Mouse (Mus musculus): ENCODE measurements around the gene Tspan11. TPM values are rescaled to one million over a fixed set of nuclear protein-coding genes. Genes with fewer than 3 reads are reported as not detected.

Tspan11 gene
- polyA plus RNA-seq (2014; fragmentation: Nextera tagmentation; extraction: Ambion mirVana): 10.3 and 11.7 TPM in 2 replicates

DNA sequence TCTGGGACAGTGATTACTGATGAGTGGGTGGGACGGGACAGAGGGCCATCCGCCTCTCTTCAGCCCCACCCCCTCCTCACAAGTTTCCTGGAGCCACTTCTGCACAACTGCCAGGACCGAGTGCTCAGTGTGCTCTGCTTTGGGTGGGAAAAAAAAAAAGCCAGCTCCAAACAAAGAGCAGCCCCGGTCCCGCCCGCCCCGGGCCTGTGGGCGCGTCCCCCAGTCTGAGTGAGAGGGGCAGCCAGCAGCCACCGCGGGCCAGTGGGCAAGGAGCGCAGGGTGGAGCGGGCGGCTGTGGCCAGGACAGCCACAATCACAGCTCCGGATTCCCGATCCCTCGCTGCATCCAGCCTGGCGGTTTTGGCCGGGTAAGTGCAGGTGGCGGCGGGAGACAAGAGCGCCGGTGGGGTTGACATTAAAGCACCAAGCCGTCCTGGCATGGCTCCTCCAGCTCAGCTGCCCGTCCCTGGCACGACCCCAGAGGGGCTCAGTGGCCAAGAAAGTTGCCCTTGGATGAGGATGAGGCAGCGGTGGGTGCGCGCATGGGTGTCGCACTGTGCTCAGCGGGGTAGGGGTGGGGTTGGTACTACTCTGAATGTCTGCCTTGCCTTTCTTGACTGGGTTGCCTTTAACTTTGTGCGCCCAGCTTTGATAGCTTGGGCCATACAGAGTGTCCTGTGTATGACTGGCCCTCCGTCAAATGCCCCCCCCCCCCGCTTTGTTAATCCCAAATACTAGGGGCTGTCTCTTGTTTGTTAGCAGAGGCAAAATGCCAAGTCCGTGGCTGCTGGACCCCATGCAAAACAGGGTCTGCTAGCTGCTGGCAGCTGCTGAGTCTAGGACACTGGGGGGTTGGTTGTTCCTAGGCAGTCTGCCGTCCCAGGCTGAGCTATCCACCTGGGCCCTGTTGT is at the start of gene Tspan11:
Gene Tspan11, plus strand, starts transcription at position 79 of the 911 bp plus-strand sequence.
- H3K27me3 ChIP-seq (ENCODE audit: control insufficient read depth, insufficient read depth, low read length): no peaks in the 10 kb centered on the region
- H3K4me2 ChIP-seq (ENCODE audit: low read depth): peak within 1 kb of the TSS; percentile 84
- peak within 1 kb of the TSS; percentile 49 for H3K4me3 ChIP-seq (ENCODE audit: low read depth, low read length)
- DNase-seq (ENCODE audit: low spot score): peak; percentile 63
- H3K9me3 ChIP-seq (ENCODE audit: control insufficient read depth, low read length): no peaks in the 10 kb centered on the region
- H3K27ac ChIP-seq (ENCODE audit: low read depth, low read length): no peak within 1 kb of the TSS
- WGBS: 2% methylated on average over 33 of the region's 36 CpGs
- peak; percentile 69 for ATAC-seq (ENCODE audit: insufficient read depth, low FRiP score, low TSS enrichment)
- H3K36me3 ChIP-seq (ENCODE audit: control insufficient read depth, insufficient read depth, low read length): no peaks in the 10 kb centered on the region
- H3K9ac ChIP-seq (ENCODE audit: low read length): peak within 1 kb of the TSS; percentile 81
- H3K4me1 ChIP-seq (ENCODE audit: control insufficient read depth, insufficient read depth, low read length): peaks cover 9% of the 10 kb centered on the region

DNA sequence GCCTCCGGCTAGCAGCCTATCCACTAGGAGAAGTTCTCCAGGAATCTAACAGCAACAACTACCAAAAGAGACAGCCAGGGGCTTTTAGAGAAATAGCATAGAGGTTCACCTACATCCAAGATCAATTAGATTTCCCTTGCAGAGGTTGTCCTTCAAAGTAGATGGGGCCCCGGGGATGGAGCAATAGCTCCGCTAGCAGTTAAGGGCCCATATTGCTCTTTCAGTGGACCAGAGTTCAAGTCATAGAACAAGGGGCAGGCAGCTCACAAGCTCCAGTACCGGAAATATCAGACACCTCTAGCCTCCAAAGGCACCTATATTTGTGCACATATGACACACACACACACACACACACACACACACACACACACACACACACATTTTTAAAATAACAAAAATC is 49.5 kb upstream of the Tspan11 start:
- 91% methylated on average over 4 of the region's 4 CpGs for WGBS
- no peaks in the 10 kb centered on the region for H3K4me1 ChIP-seq (ENCODE audit: control insufficient read depth, insufficient read depth, low read length)
- no peak overlapping the region for H3K4me2 ChIP-seq (ENCODE audit: low read depth)
- H3K27ac ChIP-seq (ENCODE audit: low read depth, low read length): no peak overlapping the region
- no peak overlapping the region for H3K4me3 ChIP-seq (ENCODE audit: low read depth, low read length)
- no peak overlapping the region for H3K9ac ChIP-seq (ENCODE audit: low read length)
- DNase-seq (ENCODE audit: low spot score) (no peak), ATAC-seq (ENCODE audit: insufficient read depth, low FRiP score, low TSS enrichment) (no peak)
- no peaks in the 10 kb centered on the region for H3K27me3 ChIP-seq (ENCODE audit: control insufficient read depth, insufficient read depth, low read length)
- no peaks in the 10 kb centered on the region for H3K9me3 ChIP-seq (ENCODE audit: control insufficient read depth, low read length)
- no peaks in the 10 kb centered on the region for H3K36me3 ChIP-seq (ENCODE audit: control insufficient read depth, insufficient read depth, low read length)

- H3K4me3 ChIP-seq (ENCODE audit: low read depth, low read length): no peak overlapping the region
- no peak overlapping the region for H3K4me2 ChIP-seq (ENCODE audit: low read depth)
- no peak overlapping the region for H3K9ac ChIP-seq (ENCODE audit: low read length)
- no peaks in the 10 kb centered on the region for H3K4me1 ChIP-seq (ENCODE audit: control insufficient read depth, insufficient read depth, low read length)
- H3K27ac ChIP-seq (ENCODE audit: low read depth, low read length): no peak overlapping the region
- no peaks in the 10 kb centered on the region for H3K27me3 ChIP-seq (ENCODE audit: control insufficient read depth, insufficient read depth, low read length)
- H3K36me3 ChIP-seq (ENCODE audit: control insufficient read depth, insufficient read depth, low read length): no peaks in the 10 kb centered on the region
- ATAC-seq (ENCODE audit: insufficient read depth, low FRiP score, low TSS enrichment) (no peak), DNase-seq (ENCODE audit: low spot score) (no peak)
- WGBS: 90% methylated on average over 2 of the region's 2 CpGs
- H3K9me3 ChIP-seq (ENCODE audit: control insufficient read depth, low read length): no peaks in the 10 kb centered on the region
Measured at GRCm38 (mm10) chr6:127839538-127839937, 47.9 kb upstream of the Tspan11 start.

GRCm38 (mm10) chr6:127840171-127840570 is 47.2 kb upstream of the Tspan11 start:
- Histone ChIP-seq H3K4me1 (ENCODE audit: control insufficient read depth, insufficient read depth, low read length) (no peaks in the 10 kb centered on the region), H3K4me2 (ENCODE audit: low read depth) (no peak overlapping the region), H3K4me3 (ENCODE audit: low read depth, low read length) (no peak overlapping the region), H3K9ac (ENCODE audit: low read length) (no peak overlapping the region), H3K36me3 (ENCODE audit: control insufficient read depth, insufficient read depth, low read length) (no peaks in the 10 kb centered on the region), H3K27ac (ENCODE audit: low read depth, low read length) (no peak overlapping the region), H3K9me3 (ENCODE audit: control insufficient read depth, low read length) (no peaks in the 10 kb centered on the region), H3K27me3 (ENCODE audit: control insufficient read depth, insufficient read depth, low read length) (no peaks in the 10 kb centered on the region)
- 87% methylated on average over 7 of the region's 7 CpGs for WGBS
- DNase-seq (ENCODE audit: low spot score) (no peak), ATAC-seq (ENCODE audit: insufficient read depth, low FRiP score, low TSS enrichment) (no peak)

DNA sequence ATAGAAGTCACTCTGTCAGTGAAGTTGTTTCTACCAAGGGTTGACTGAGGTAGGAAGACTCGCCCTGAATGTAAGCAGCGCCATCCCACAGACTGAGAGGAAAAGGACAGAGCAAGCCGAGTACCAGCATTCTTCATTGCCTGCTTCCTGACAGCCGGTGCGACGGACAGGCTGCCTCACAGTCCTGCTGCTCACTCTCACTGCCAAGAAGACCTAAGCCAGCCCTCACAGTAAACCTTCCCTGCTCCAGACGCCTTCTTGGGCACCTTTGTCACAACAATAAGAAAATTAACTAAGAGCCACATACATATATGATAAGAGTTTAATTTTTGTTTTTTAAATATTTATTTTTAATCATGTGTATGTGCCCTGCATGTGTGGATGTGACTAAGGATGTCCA is 46.1 kb upstream of the Tspan11 start:
- H3K27me3 ChIP-seq (ENCODE audit: control insufficient read depth, insufficient read depth, low read length): no peaks in the 10 kb centered on the region
- WGBS: 82% methylated on average over 7 of the region's 7 CpGs
- no peaks in the 10 kb centered on the region for H3K9me3 ChIP-seq (ENCODE audit: control insufficient read depth, low read length)
- no peak overlapping the region for H3K4me3 ChIP-seq (ENCODE audit: low read depth, low read length)
- H3K36me3 ChIP-seq (ENCODE audit: control insufficient read depth, insufficient read depth, low read length): no peaks in the 10 kb centered on the region
- no peak overlapping the region for H3K4me2 ChIP-seq (ENCODE audit: low read depth)
- no peak for DNase-seq (ENCODE audit: low spot score)
- no peak for ATAC-seq (ENCODE audit: insufficient read depth, low FRiP score, low TSS enrichment)
- H3K4me1 ChIP-seq (ENCODE audit: control insufficient read depth, insufficient read depth, low read length): no peaks in the 10 kb centered on the region
- no peak overlapping the region for H3K9ac ChIP-seq (ENCODE audit: low read length)
- H3K27ac ChIP-seq (ENCODE audit: low read depth, low read length): no peak overlapping the region

DNA sequence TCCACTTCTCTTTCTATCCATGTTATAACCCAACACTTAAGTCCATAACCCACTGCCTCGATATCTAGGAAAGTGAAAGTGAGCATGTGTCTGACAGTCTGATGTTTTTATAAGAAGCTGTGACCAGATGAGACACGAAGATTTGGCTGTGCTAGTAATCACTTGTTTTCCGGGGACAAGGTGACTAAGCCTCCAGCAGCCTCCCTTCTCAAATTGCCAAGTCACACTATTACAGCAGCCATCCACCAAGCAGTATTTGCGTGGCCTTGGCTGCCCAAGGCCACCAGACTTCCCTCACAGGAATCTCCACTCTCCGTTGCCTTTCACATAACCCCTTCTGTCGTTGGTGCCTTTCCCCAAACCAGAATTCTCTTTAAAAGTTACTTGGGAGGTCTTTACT is 40.9 kb upstream of the Tspan11 start:
- Histone ChIP-seq H3K9me3 (ENCODE audit: control insufficient read depth, low read length) (no peaks in the 10 kb centered on the region), H3K27ac (ENCODE audit: low read depth, low read length) (no peak overlapping the region), H3K4me3 (ENCODE audit: low read depth, low read length) (no peak overlapping the region), H3K4me2 (ENCODE audit: low read depth) (no peak overlapping the region), H3K4me1 (ENCODE audit: control insufficient read depth, insufficient read depth, low read length) (no peaks in the 10 kb centered on the region), H3K36me3 (ENCODE audit: control insufficient read depth, insufficient read depth, low read length) (no peaks in the 10 kb centered on the region), H3K9ac (ENCODE audit: low read length) (no peak overlapping the region), H3K27me3 (ENCODE audit: control insufficient read depth, insufficient read depth, low read length) (no peaks in the 10 kb centered on the region)
- DNase-seq (ENCODE audit: low spot score) (no peak), ATAC-seq (ENCODE audit: insufficient read depth, low FRiP score, low TSS enrichment) (no peak)
- 85% methylated on average over 6 of the region's 6 CpGs for WGBS

- no peak overlapping the region for H3K4me2 ChIP-seq (ENCODE audit: low read depth)
- no peak overlapping the region for H3K9ac ChIP-seq (ENCODE audit: low read length)
- H3K27ac ChIP-seq (ENCODE audit: low read depth, low read length): no peak overlapping the region
- no peaks in the 10 kb centered on the region for H3K27me3 ChIP-seq (ENCODE audit: control insufficient read depth, insufficient read depth, low read length)
- no peak overlapping the region for H3K4me3 ChIP-seq (ENCODE audit: low read depth, low read length)
- no peaks in the 10 kb centered on the region for H3K4me1 ChIP-seq (ENCODE audit: control insufficient read depth, insufficient read depth, low read length)
- DNase-seq (ENCODE audit: low spot score): no peak
- H3K36me3 ChIP-seq (ENCODE audit: control insufficient read depth, insufficient read depth, low read length): no peaks in the 10 kb centered on the region
- H3K9me3 ChIP-seq (ENCODE audit: control insufficient read depth, low read length): no peaks in the 10 kb centered on the region
- WGBS: 92% methylated on average over 6 of the region's 6 CpGs
- no peak for ATAC-seq (ENCODE audit: insufficient read depth, low FRiP score, low TSS enrichment)
Measured at GRCm38 (mm10) chr6:127849496-127849895, 37.9 kb upstream of the Tspan11 start.

DNA sequence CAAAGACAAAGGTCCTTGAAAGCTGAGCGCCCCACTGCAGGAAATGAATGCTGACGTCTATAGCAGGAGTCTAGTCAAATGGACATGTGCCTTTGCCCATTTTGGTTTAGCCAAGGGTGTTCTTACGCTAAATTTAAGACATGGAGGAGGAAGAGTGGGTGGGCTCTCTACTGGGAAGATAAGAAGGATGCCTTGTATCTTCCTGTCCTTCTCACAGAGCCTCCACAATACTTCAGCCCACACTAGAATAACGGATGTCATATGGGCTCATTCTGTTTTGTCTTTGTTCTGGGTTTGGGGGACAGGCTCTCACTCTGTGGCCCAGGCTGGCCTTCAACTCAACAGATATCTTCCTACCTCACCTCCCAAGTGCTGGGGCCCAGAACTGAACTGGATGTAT is 35.8 kb upstream of the Tspan11 start:
- no peak for ATAC-seq (ENCODE audit: insufficient read depth, low FRiP score, low TSS enrichment)
- H3K4me1 ChIP-seq (ENCODE audit: control insufficient read depth, insufficient read depth, low read length): no peaks in the 10 kb centered on the region
- H3K4me2 ChIP-seq (ENCODE audit: low read depth): no peak overlapping the region
- H3K9me3 ChIP-seq (ENCODE audit: control insufficient read depth, low read length): no peaks in the 10 kb centered on the region
- H3K4me3 ChIP-seq (ENCODE audit: low read depth, low read length): no peak overlapping the region
- no peak for DNase-seq (ENCODE audit: low spot score)
- H3K27me3 ChIP-seq (ENCODE audit: control insufficient read depth, insufficient read depth, low read length): no peaks in the 10 kb centered on the region
- WGBS: 88% methylated on average over 4 of the region's 4 CpGs
- no peaks in the 10 kb centered on the region for H3K36me3 ChIP-seq (ENCODE audit: control insufficient read depth, insufficient read depth, low read length)
- H3K9ac ChIP-seq (ENCODE audit: low read length): no peak overlapping the region
- no peak overlapping the region for H3K27ac ChIP-seq (ENCODE audit: low read depth, low read length)

DNA sequence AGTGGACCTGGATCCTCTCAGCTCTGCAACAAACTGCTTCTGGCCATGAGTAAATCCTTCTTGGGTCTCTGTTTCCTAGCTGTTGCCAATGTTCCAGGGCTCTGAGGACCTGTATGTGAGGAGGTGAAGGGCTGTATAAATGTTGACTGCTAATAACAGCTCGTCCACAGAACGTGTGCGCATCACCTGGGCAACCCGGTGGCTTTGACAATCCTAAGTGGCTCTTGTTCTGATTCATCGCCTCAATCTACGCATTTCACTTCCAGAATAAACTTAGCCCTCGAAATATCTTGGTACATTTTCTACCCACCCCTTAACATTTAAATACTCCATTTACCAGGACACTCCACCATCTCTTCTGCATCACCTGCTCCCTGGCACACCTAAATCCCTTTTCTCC is 34.1 kb upstream of the Tspan11 start:
- Histone ChIP-seq H3K27ac (ENCODE audit: low read depth, low read length) (no peak overlapping the region), H3K4me1 (ENCODE audit: control insufficient read depth, insufficient read depth, low read length) (no peaks in the 10 kb centered on the region), H3K4me2 (ENCODE audit: low read depth) (no peak overlapping the region), H3K9ac (ENCODE audit: low read length) (no peak overlapping the region), H3K4me3 (ENCODE audit: low read depth, low read length) (no peak overlapping the region), H3K36me3 (ENCODE audit: control insufficient read depth, insufficient read depth, low read length) (no peaks in the 10 kb centered on the region), H3K9me3 (ENCODE audit: control insufficient read depth, low read length) (no peaks in the 10 kb centered on the region), H3K27me3 (ENCODE audit: control insufficient read depth, insufficient read depth, low read length) (no peaks in the 10 kb centered on the region)
- DNase-seq (ENCODE audit: low spot score): no peak
- 89% methylated on average over 7 of the region's 7 CpGs for WGBS
- ATAC-seq (ENCODE audit: insufficient read depth, low FRiP score, low TSS enrichment): no peak

All from neural tube, embryonic 11.5 days (tissue).